Mouse (Mus musculus): ENCODE data around the gene Gm20661. TPM values are rescaled to one million over a fixed set of nuclear protein-coding genes. Genes with fewer than 3 reads are reported as not detected.

Gene Gm20661
- total RNA-seq, 2 experiments from 2014 or later = 0.33 to 0.40 TPM

- no peak for DNase-seq
Measured at GRCm38 (mm10) chr9:107967437-107967836, 15.4 kb upstream of the Gm20661 start.

GRCm38 (mm10) chr9:107968531-107968930 is 14.3 kb upstream of the Gm20661 start:
- no peak for DNase-seq

- no peak for DNase-seq
Measured at GRCm38 (mm10) chr9:107970311-107970710, 12.5 kb upstream of the Gm20661 start.

GRCm38 (mm10) chr9:107971690-107972541 is 10.9 kb upstream of the Gm20661 start:
- DNase-seq = no peak

GRCm38 (mm10) chr9:107974491-107975171 is 8.2 kb upstream of the Gm20661 start:
- DNase-seq = no peak

GRCm38 (mm10) chr9:107975399-107976386 is 7.2 kb upstream of the Gm20661 start, which contains the start of gene Uba7:
TSS of gene Uba7 (plus strand) at chr9:107975505.
- peak in 1 of 2 experiments; percentile 35 for DNase-seq

GRCm38 (mm10) chr9:107978815-107979214 is 4.0 kb upstream of the Gm20661 start:
- DNase-seq = no peak

GRCm38 (mm10) chr9:107981684-107982605 is 913 bp upstream of the Gm20661 start:
- no peak for DNase-seq

- peak; percentile 68 to 85 for DNase-seq
Measured at GRCm38 (mm10) chr9:107983421-107983890, 598 bp downstream of the Gm20661 start.

- DNase-seq = no peak
Measured at GRCm38 (mm10) chr9:107984052-107984753, 1.3 kb downstream of the Gm20661 start.

GRCm38 (mm10) chr9:107984754-107985055 is 1.8 kb downstream of the Gm20661 start:
- no peak for DNase-seq

- DNase-seq = peak; percentile 92 to 97
Measured at GRCm38 (mm10) chr9:107985131-107986119, 2.6 kb downstream of the Gm20661 start, which contains the start of gene Inka1. TSS of gene Inka1 (minus strand) at chr9:107985879.

- peak; percentile 87 to 92 for DNase-seq
Measured at GRCm38 (mm10) chr9:107986376-107986775, 3.5 kb downstream of the Gm20661 start.

- DNase-seq = no peak
Measured at GRCm38 (mm10) chr9:107987950-107988349, 5.1 kb downstream of the Gm20661 start.

GRCm38 (mm10) chr9:107992197-107992596 is 9.3 kb downstream of the Gm20661 start, which contains the start of gene Cdhr4:
TSS of gene Cdhr4 (plus strand) at chr9:107992497.
- DNase-seq = no peak

- no peak for DNase-seq
Measured at GRCm38 (mm10) chr9:107993013-107993412, 10.2 kb downstream of the Gm20661 start.

- DNase-seq = no peak
Measured at GRCm38 (mm10) chr9:107994464-107994863, 11.6 kb downstream of the Gm20661 start.

GRCm38 (mm10) chr9:107995513-107995912 is 12.7 kb downstream of the Gm20661 start:
- no peak for DNase-seq

- no peak for DNase-seq
Measured at GRCm38 (mm10) chr9:107996049-107996448, 13.2 kb downstream of the Gm20661 start, which contains the start of gene Gm20662. TSS of gene Gm20662 (plus strand) at chr9:107996349.

Measured in adrenal gland, postnatal 36 days (tissue).